Mouse (Mus musculus): ENCODE measurements around the gene Zc3h14. TPM values are rescaled to one million over a fixed set of nuclear protein-coding genes. Genes with fewer than 3 reads are reported as not detected.

Zc3h14 gene
- polyA plus RNA-seq, 1 experiment from 2014 or later = 65.6 TPM

GRCm38 (mm10) chr12:98734246-98734879 is 12.4 kb upstream of the Zc3h14 start:
- Histone ChIP-seq H3K27me3 (replicated peaks; ENCODE audit: control insufficient read depth, insufficient read depth, low read length) (no peaks in the 10 kb centered on the region), H3K27ac (ENCODE audit: low read length) (peak overlapping the region; percentile 72), H3K4me3 (ENCODE audit: low read length) (peak overlapping the region; percentile 69), H3K4me1 (ENCODE audit: control insufficient read depth, insufficient read depth, low read length) (peaks cover 19% of the 10 kb centered on the region), H3K36me3 (ENCODE audit: control insufficient read depth, insufficient read depth, low read length) (no peaks in the 10 kb centered on the region), H3K4me2 (ENCODE audit: low read depth, low read length) (peak overlapping the region; percentile 69), H3K9me3 (ENCODE audit: control insufficient read depth, low read length) (no peaks in the 10 kb centered on the region), H3K9ac (ENCODE audit: low read depth, low read length) (peak overlapping the region; percentile 69)
- peak; percentile 84 for ATAC-seq
- WGBS = under 1% methylated on average over 30 of the region's 30 CpGs

GRCm38 (mm10) chr12:98734880-98735801 is 11.6 kb upstream of the Zc3h14 start:
- 11% methylated on average over 22 of the region's 22 CpGs for WGBS
- Histone ChIP-seq H3K27ac (ENCODE audit: low read length) (peak overlapping the region; percentile 20; the same call in 1 of the 2 replicates), H3K4me2 (ENCODE audit: low read depth, low read length) (peak overlapping the region; percentile 69), H3K4me1 (ENCODE audit: control insufficient read depth, insufficient read depth, low read length) (peaks cover 19% of the 10 kb centered on the region), H3K9me3 (ENCODE audit: control insufficient read depth, low read length) (no peaks in the 10 kb centered on the region), H3K36me3 (ENCODE audit: control insufficient read depth, insufficient read depth, low read length) (no peaks in the 10 kb centered on the region), H3K4me3 (ENCODE audit: low read length) (peak overlapping the region; percentile 69), H3K9ac (ENCODE audit: low read depth, low read length) (peak overlapping the region; percentile 69), H3K27me3 (replicated peaks; ENCODE audit: control insufficient read depth, insufficient read depth, low read length) (no peaks in the 10 kb centered on the region)
- ATAC-seq = peak; percentile 11; the same call in 1 of the 2 replicates

GRCm38 (mm10) chr12:98736951-98737800 is 9.6 kb upstream of the Zc3h14 start, which contains the start of gene Ptpn21:
TSS of gene Ptpn21 (minus strand) at chr12:98737405.
- peak within 1 kb of the TSS; percentile 93 for H3K9ac ChIP-seq (ENCODE audit: low read depth, low read length)
- WGBS = under 1% methylated on average over 75 of the region's 75 CpGs
- H3K4me1 ChIP-seq (ENCODE audit: control insufficient read depth, insufficient read depth, low read length) = peaks cover 22% of the 10 kb centered on the region
- H3K27me3 ChIP-seq (replicated peaks; ENCODE audit: control insufficient read depth, insufficient read depth, low read length) = no peaks in the 10 kb centered on the region
- H3K27ac ChIP-seq (ENCODE audit: low read length) = peak within 1 kb of the TSS; percentile 92
- peak within 1 kb of the TSS; percentile 60 for H3K4me2 ChIP-seq (ENCODE audit: low read depth, low read length)
- no peaks in the 10 kb centered on the region for H3K9me3 ChIP-seq (ENCODE audit: control insufficient read depth, low read length)
- H3K4me3 ChIP-seq (ENCODE audit: low read length) = peak within 1 kb of the TSS; percentile 81
- ATAC-seq = peak; percentile 74
- H3K36me3 ChIP-seq (ENCODE audit: control insufficient read depth, insufficient read depth, low read length) = no peaks in the 10 kb centered on the region

GRCm38 (mm10) chr12:98737801-98738350 is 8.9 kb upstream of the Zc3h14 start:
- Histone ChIP-seq H3K27me3 (replicated peaks; ENCODE audit: control insufficient read depth, insufficient read depth, low read length) (no peaks in the 10 kb centered on the region), H3K4me1 (ENCODE audit: control insufficient read depth, insufficient read depth, low read length) (peaks cover 22% of the 10 kb centered on the region), H3K27ac (ENCODE audit: low read length) (peak overlapping the region; percentile 92; the same call in 1 of the 2 replicates), H3K4me2 (ENCODE audit: low read depth, low read length) (peak overlapping the region; percentile 60), H3K36me3 (ENCODE audit: control insufficient read depth, insufficient read depth, low read length) (no peaks in the 10 kb centered on the region), H3K9me3 (ENCODE audit: control insufficient read depth, low read length) (no peaks in the 10 kb centered on the region), H3K9ac (ENCODE audit: low read depth, low read length) (peak overlapping the region; percentile 93), H3K4me3 (ENCODE audit: low read length) (peak overlapping the region; percentile 81)
- WGBS = 16% methylated on average over 7 of the region's 7 CpGs
- ATAC-seq = peak; percentile 28; the same call in 1 of the 2 replicates

- ATAC-seq = peak; percentile 20
- Histone ChIP-seq H3K27ac (ENCODE audit: low read length) (no peak overlapping the region), H3K36me3 (ENCODE audit: control insufficient read depth, insufficient read depth, low read length) (no peaks in the 10 kb centered on the region), H3K27me3 (replicated peaks; ENCODE audit: control insufficient read depth, insufficient read depth, low read length) (no peaks in the 10 kb centered on the region), H3K9ac (ENCODE audit: low read depth, low read length) (no peak overlapping the region), H3K9me3 (ENCODE audit: control insufficient read depth, low read length) (no peaks in the 10 kb centered on the region), H3K4me1 (ENCODE audit: control insufficient read depth, insufficient read depth, low read length) (peaks cover 9% of the 10 kb centered on the region), H3K4me3 (ENCODE audit: low read length) (no peak overlapping the region), H3K4me2 (ENCODE audit: low read depth, low read length) (no peak overlapping the region)
- 29% methylated on average over 3 of the region's 3 CpGs for WGBS
Measured at GRCm38 (mm10) chr12:98741011-98741501, 5.7 kb upstream of the Zc3h14 start.

GRCm38 (mm10) chr12:98745626-98746025 is 1.1 kb upstream of the Zc3h14 start:
- WGBS = 59% methylated on average over 4 of the region's 4 CpGs
- H3K4me1 ChIP-seq (ENCODE audit: control insufficient read depth, insufficient read depth, low read length) = peaks cover 20% of the 10 kb centered on the region
- H3K9ac ChIP-seq (ENCODE audit: low read depth, low read length) = no peak overlapping the region
- H3K27ac ChIP-seq (ENCODE audit: low read length) = no peak overlapping the region
- no peak for ATAC-seq
- no peak overlapping the region for H3K4me3 ChIP-seq (ENCODE audit: low read length)
- no peaks in the 10 kb centered on the region for H3K27me3 ChIP-seq (replicated peaks; ENCODE audit: control insufficient read depth, insufficient read depth, low read length)
- H3K36me3 ChIP-seq (ENCODE audit: control insufficient read depth, insufficient read depth, low read length) = no peaks in the 10 kb centered on the region
- H3K4me2 ChIP-seq (ENCODE audit: low read depth, low read length) = no peak overlapping the region
- H3K9me3 ChIP-seq (ENCODE audit: control insufficient read depth, low read length) = no peaks in the 10 kb centered on the region

GRCm38 (mm10) chr12:98746131-98746530 is 633 bp upstream of the Zc3h14 start:
- Histone ChIP-seq H3K36me3 (ENCODE audit: control insufficient read depth, insufficient read depth, low read length) (no peaks in the 10 kb centered on the region), H3K27me3 (replicated peaks; ENCODE audit: control insufficient read depth, insufficient read depth, low read length) (no peaks in the 10 kb centered on the region), H3K4me1 (ENCODE audit: control insufficient read depth, insufficient read depth, low read length) (peaks cover 20% of the 10 kb centered on the region), H3K4me3 (ENCODE audit: low read length) (no peak overlapping the region), H3K9ac (ENCODE audit: low read depth, low read length) (no peak overlapping the region), H3K27ac (ENCODE audit: low read length) (no peak overlapping the region), H3K9me3 (ENCODE audit: control insufficient read depth, low read length) (no peaks in the 10 kb centered on the region), H3K4me2 (ENCODE audit: low read depth, low read length) (no peak overlapping the region)
- peak; percentile 78 for ATAC-seq
- 23% methylated on average over 2 of the region's 2 CpGs for WGBS

GRCm38 (mm10) chr12:98747380-98747753 is 603 bp downstream of the Zc3h14 start:
- H3K9ac ChIP-seq (ENCODE audit: low read depth, low read length) = peak overlapping the region; percentile 84
- no peaks in the 10 kb centered on the region for H3K9me3 ChIP-seq (ENCODE audit: control insufficient read depth, low read length)
- peaks cover 17% of the 10 kb centered on the region for H3K4me1 ChIP-seq (ENCODE audit: control insufficient read depth, insufficient read depth, low read length)
- H3K27ac ChIP-seq (ENCODE audit: low read length) = peak overlapping the region; percentile 88
- under 1% methylated on average over 14 of the region's 14 CpGs for WGBS
- peak overlapping the region; percentile 68 for H3K4me3 ChIP-seq (ENCODE audit: low read length)
- peak overlapping the region; percentile 71 for H3K4me2 ChIP-seq (ENCODE audit: low read depth, low read length)
- H3K27me3 ChIP-seq (replicated peaks; ENCODE audit: control insufficient read depth, insufficient read depth, low read length) = no peaks in the 10 kb centered on the region
- ATAC-seq = peak; percentile 36
- H3K36me3 ChIP-seq (ENCODE audit: control insufficient read depth, insufficient read depth, low read length) = no peaks in the 10 kb centered on the region

All from intestine, embryonic 16.5 days (tissue).